Mouse (Mus musculus) neutrophil, adult 5-6 weeks (primary cell): ENCODE data around the gene Nav3. TPM values are rescaled to one million over a fixed set of nuclear protein-coding genes. Genes with fewer than 3 reads are reported as not detected.

ENCODE experiments used
- ATAC-seq: fragments of 151-379, 151-347 bp; 2 replicates; pipeline ENCODE4 v1.8.0; 2017; ENCODE audit warnings: mild to moderate bottlenecking, moderate TSS enrichment; ENCODE audit not compliant: insufficient number of reproducible peaks, poor library complexity, low FRiP score, severe bottlenecking; ENCODE audit errors: extremely low read depth
- total RNA-seq: library from RNA; stranded (forward); fragments of 200-1000 nt; gene quantifications from 2 replicates; pipeline ENCODE4 v1.2.3, GENCODE M21; 2017

The Nav3 gene
- not detected in 2 replicates for total RNA-seq

GRCm38 (mm10) chr10:110455838-110456493 lies at the start of gene Nav3:
Gene Nav3 (minus strand): TSS chr10:110456204.
- no peak for ATAC-seq

DNA sequence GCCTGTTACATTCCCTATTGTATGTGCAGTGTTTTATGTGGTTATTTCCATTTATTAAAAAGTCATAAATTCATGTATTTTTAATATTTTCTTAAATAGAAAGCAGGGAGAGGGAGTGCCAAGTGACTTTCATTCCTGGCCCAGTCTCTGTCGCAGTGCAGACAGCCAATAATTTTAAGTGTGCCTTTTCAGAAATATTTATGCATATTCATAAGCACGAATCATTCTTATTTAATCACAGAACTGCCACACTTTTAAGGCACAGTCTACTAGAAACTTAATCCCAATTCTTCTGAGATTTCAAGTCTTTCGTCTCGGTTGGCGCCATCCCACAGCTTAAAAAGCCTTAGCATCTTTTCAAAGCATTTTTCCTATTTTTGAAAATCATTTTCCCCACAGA lies 29.3 kb upstream of the Nav3 start:
- ATAC-seq = no peak

DNA sequence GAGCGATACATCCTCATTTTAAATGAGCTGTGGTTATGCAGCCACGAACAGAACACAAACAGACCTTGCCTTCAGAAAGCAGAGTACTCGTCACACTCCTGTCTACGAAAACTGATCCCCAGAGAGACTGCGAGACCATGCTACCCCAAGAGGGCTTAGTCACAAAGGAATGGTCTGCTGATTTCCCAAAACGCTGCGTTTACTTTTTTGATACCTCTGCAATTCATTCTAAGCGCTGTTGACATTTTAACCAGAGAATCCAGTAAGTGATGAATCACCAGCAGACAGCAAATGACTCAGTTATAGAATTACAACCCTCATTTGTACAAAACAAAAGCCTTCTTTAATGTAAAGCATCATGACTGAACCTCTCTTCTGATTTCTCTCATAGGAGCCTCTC lies 28.8 kb upstream of the Nav3 start:
- no peak for ATAC-seq

- ATAC-seq = no peak
Measured at GRCm38 (mm10) chr10:110479189-110479588, 23.2 kb upstream of the Nav3 start.

GRCm38 (mm10) chr10:110477689-110478314 lies 21.8 kb upstream of the Nav3 start:
- no peak for ATAC-seq

DNA sequence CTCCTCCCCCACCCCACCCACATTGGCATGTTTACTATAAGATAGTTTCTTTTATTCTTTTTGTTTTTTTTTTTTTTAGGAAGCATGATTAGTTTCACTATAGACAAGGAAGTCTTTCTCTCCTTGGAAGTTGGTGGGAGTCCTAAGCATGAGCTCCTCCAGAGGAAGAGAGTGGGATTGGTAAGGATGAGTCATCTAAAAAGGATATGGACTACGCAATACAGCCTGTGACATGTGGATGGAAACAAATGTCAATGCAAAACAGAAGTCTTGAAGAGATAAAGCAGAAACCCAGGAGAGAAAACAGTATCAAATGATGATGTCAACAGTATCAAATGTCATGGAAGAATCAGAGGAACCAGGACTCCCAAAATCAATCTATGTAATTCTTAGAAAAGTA lies 18.1 kb upstream of the Nav3 start:
- ATAC-seq = no peak

DNA sequence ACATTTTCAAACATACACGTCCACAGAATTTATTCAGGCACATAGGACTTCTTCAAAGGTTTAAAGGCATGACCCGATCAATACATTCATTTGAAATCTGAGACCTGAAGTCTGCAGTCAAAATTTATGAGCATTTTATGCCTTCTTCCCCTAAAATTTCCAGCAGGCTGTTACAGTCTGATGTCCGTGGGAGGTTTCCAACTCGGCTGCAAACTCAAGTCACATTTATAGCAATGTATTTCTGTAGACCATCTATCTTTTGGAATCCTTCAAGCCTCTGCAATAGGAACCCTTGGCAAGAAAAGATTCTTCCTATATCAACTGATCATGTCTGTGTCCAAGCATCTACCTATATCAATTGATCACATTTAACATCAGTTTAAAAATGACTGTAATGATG lies 13.4 kb upstream of the Nav3 start:
- ATAC-seq = no peak

- ATAC-seq = no peak
Measured at GRCm38 (mm10) chr10:110455063-110455837, 754 bp downstream of the Nav3 start.

GRCm38 (mm10) chr10:110453566-110453965 lies 2.4 kb downstream of the Nav3 start:
- no peak for ATAC-seq

DNA sequence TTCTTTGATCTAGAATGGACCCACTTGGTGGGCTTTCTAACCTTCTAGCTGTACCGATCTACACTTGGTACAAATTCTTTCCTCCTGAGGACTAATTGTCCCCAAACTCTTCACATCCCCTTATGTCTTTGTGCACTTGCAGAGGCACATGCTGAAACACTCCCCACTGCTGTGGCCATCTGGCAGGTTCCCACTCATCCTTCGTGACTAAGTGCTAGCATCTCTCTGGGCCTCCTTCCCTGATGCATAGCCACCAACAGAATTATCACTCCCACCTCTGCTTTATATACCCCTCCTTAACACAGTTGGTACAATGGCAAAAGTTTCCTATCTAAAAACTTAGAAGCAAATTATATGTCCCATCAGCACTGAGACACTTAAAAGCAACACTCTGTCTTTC lies 15.6 kb downstream of the Nav3 start:
- ATAC-seq = no peak

GRCm38 (mm10) chr10:110431078-110431477 lies 24.9 kb downstream of the Nav3 start:
- ATAC-seq = no peak

GRCm38 (mm10) chr10:110429578-110429977 lies 26.4 kb downstream of the Nav3 start:
- ATAC-seq = no peak

GRCm38 (mm10) chr10:110429052-110429451 lies 27.0 kb downstream of the Nav3 start:
- ATAC-seq = no peak

- no peak for ATAC-seq
Measured at GRCm38 (mm10) chr10:110421533-110421932, 34.5 kb downstream of the Nav3 start.

- ATAC-seq = no peak
Measured at GRCm38 (mm10) chr10:110417003-110417402, 39.0 kb downstream of the Nav3 start.

DNA sequence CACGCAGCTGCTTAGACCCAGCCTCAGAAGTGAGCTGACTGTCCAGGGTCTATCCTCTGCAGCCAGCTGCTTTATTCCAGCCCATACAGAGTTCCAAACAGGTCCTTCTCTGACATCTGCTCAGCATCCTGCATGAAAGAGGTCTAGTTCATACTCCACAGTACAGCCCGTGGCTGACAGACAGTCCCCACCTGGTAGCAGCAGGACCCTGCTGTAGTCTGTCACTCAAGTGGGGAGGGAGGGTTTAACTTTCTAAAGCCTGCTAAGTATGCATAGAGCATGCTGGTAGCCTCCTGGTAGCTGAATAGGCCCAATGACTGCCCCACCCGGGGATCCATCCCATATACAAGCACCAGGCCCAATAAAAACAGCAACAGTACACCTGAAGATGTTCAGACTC lies 40.4 kb downstream of the Nav3 start:
- no peak for ATAC-seq

- ATAC-seq = no peak
Measured at GRCm38 (mm10) chr10:110413281-110413897, 42.6 kb downstream of the Nav3 start.

GRCm38 (mm10) chr10:110402950-110403349 lies 53.1 kb downstream of the Nav3 start:
- no peak for ATAC-seq

- no peak for ATAC-seq
Measured at GRCm38 (mm10) chr10:110400642-110401041, 55.4 kb downstream of the Nav3 start.

DNA sequence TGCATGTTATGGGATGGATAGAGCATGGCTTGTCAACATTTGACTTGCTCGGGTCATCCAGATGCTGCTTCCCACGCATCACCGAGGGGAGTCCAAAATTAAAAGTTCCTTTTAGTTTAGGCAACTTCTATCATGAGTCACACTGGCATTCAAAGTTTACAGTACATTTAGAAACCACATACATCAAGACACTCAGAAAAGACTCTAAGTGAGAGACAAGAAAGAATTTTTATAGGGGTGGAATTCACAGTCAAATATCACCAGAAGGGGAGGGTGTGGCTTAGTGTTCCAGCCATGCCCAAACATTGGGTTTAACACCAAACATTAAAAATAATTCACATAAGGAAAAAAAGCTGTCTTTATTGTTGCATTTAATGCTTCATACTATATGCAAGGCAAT lies 57.4 kb downstream of the Nav3 start:
- no peak for ATAC-seq
